ENCODE assay signal across 28 mouse cellular contexts in genomic region chr2:68959573-68959972, GRCm38 (mm10).
DNase-seq lines count a peak whose midpoint lies in the region; ATAC-seq and TF ChIP-seq lines count a peak whose summit lies in the region.
"Had no signal": no experiment of that assay in that cellular context is flagged by ENCODE, and none has a peak within 500 bp of the region (broad histone marks: within the 10 kb centered on the region; RNA-seq: fewer than 3 reads in every experiment).

No protein-coding gene starts in this region.

- no peak for DNase-seq in spleen, adult 2 months (ENCODE audit: low read depth in 1 of 2, low spot score in 2 of 2)
- no peak for DNase-seq in spleen, postnatal 36 days (ENCODE audit: low spot score in 2 of 2)
- peak; percentile 60 for DNase-seq in T-cell, adult 2 months (ENCODE audit: low spot score)
- DNase-seq in layer of hippocampus, adult 18-20 months (ENCODE audit: low spot score in 2 of 2): no peak
- no peak for DNase-seq in lung, postnatal 0 days (ENCODE audit: low spot score)
- DNase-seq in lung, adult 2 months: no peak
- DNase-seq: adrenal gland, postnatal 25 days; cerebellum, adult 11-12 months; cerebellum, adult 9-11 months; gastrocnemius, adult 2 months; gastrocnemius, postnatal 36 days; kidney, adult 18-20 months; kidney, postnatal 36 days; left cerebral cortex, postnatal 4 days; liver, embryonic 13.5 days; lung, adult 18-20 months; lung, postnatal 14 days; right cerebral cortex, adult 18-20 months; right cerebral cortex, postnatal 4 days had no signal

- peak overlapping the region; percentile 23; the same call in 1 of the 2 replicates for H3K27ac ChIP-seq in spleen, adult 2 months (ENCODE audit: insufficient read depth, low read length)
- H3K27ac ChIP-seq in lung, postnatal 0 days (ENCODE audit: low read length): no peak overlapping the region
- H3K27ac ChIP-seq: embryonic facial prominence, embryonic 13.5 days; forebrain, embryonic 10.5 days; forebrain, embryonic 15.5 days; gastrocnemius, adult 2 months; hindbrain, embryonic 13.5 days; liver, embryonic 13.5 days; midbrain, embryonic 10.5 days; neural tube, embryonic 12.5 days had no signal

- H3K4me1 ChIP-seq in spleen, adult 2 months (ENCODE audit: control insufficient read depth, insufficient read depth, insufficient read length): 0 out of 2 replicates have a peak, but pooled peaks cover 2% of the 10 kb centered on the region
- H3K4me1 ChIP-seq in lung, postnatal 0 days (ENCODE audit: insufficient read depth, low read depth, low read length): no peaks in the 10 kb centered on the region
- H3K4me1 ChIP-seq in lung, adult 2 months (ENCODE audit: control insufficient read depth, insufficient read depth, low read length): no peaks in the 10 kb centered on the region
- H3K4me1 ChIP-seq: forebrain, embryonic 10.5 days; midbrain, embryonic 10.5 days; neural tube, embryonic 12.5 days had no signal

- H3K4me2 ChIP-seq in lung, postnatal 0 days (replicated peaks; ENCODE audit: low read depth, low read length): no peak overlapping the region
- H3K4me2 ChIP-seq: embryonic facial prominence, embryonic 13.5 days; forebrain, embryonic 15.5 days; hindbrain, embryonic 13.5 days; liver, embryonic 13.5 days; neural tube, embryonic 12.5 days had no signal

- 80% methylated on average over 4 of the region's 4 CpGs for WGBS in spleen, adult 2 months
- 80% methylated on average over 4 of the region's 4 CpGs for WGBS in lung, postnatal 0 days
- 82% methylated on average over 4 of the region's 4 CpGs for WGBS in lung, adult 2 months

- no peaks in the 10 kb centered on the region for H3K27me3 ChIP-seq in spleen, adult 2 months (ENCODE audit: control insufficient read depth, insufficient read depth, low read length)
- H3K27me3 ChIP-seq in lung, postnatal 0 days (replicated peaks; ENCODE audit: insufficient read depth, low read length): no peaks in the 10 kb centered on the region
- H3K27me3 ChIP-seq: embryonic facial prominence, embryonic 13.5 days; forebrain, embryonic 15.5 days; hindbrain, embryonic 13.5 days; liver, embryonic 13.5 days; neural tube, embryonic 12.5 days; Patski had no signal

- TF ChIP-seq CTCF in spleen, adult 2 months (IDR thresholded peaks at IDR 0.05; ENCODE audit: extremely low read depth, insufficient read depth, insufficient read length, insufficient replicate concordance): no peak
- TF ChIP-seq CTCF in lung, postnatal 0 days (IDR thresholded peaks at IDR 0.05): no peak
- no peak for TF ChIP-seq CTCF in lung, adult 2 months (IDR thresholded peaks at IDR 0.05; ENCODE audit: insufficient read depth, low read length)

- H3K9ac ChIP-seq in lung, postnatal 0 days (replicated peaks; ENCODE audit: low read depth): no peak overlapping the region
- H3K9ac ChIP-seq: embryonic facial prominence, embryonic 13.5 days; forebrain, embryonic 15.5 days; hindbrain, embryonic 13.5 days; liver, embryonic 13.5 days; neural tube, embryonic 12.5 days had no signal

- TF ChIP-seq EP300 in lung, postnatal 0 days (IDR thresholded peaks at IDR 0.05): no peak

- no peak for TF ChIP-seq POLR2A in spleen, adult 2 months (IDR thresholded peaks at IDR 0.05; ENCODE audit: low read depth, low read length)
- TF ChIP-seq POLR2A in lung, adult 2 months (IDR thresholded peaks at IDR 0.05; ENCODE audit: borderline replicate concordance, extremely low read depth, low read depth, low read length): no peak

- no peaks in the 10 kb centered on the region for H3K36me3 ChIP-seq in spleen, adult 2 months (ENCODE audit: control insufficient read depth, insufficient read depth, low read length)
- no peaks in the 10 kb centered on the region for H3K36me3 ChIP-seq in lung, postnatal 0 days (ENCODE audit: insufficient read depth, low read length)
- H3K36me3 ChIP-seq: embryonic facial prominence, embryonic 13.5 days; forebrain, embryonic 10.5 days; forebrain, embryonic 15.5 days; hindbrain, embryonic 13.5 days; liver, embryonic 13.5 days; midbrain, embryonic 10.5 days; neural tube, embryonic 12.5 days had no signal

- peak; percentile 20; the same call in 1 of the 2 replicates for ATAC-seq in megakaryocyte, adult 5-6 weeks (ENCODE audit: poor library complexity, severe bottlenecking)
- ATAC-seq in lung, postnatal 0 days: no peak
- ATAC-seq: forebrain, embryonic 15.5 days; Patski had no signal

- H3K9me3 ChIP-seq in lung, postnatal 0 days (ENCODE audit: low read length): no peaks in the 10 kb centered on the region
- H3K9me3 ChIP-seq: embryonic facial prominence, embryonic 13.5 days; forebrain, embryonic 10.5 days; forebrain, embryonic 15.5 days; hindbrain, embryonic 13.5 days; liver, embryonic 13.5 days; midbrain, embryonic 10.5 days; neural tube, embryonic 12.5 days had no signal

- H3K4me3 ChIP-seq in spleen, adult 2 months (ENCODE audit: extremely low read depth, insufficient read depth, insufficient read length): no peak overlapping the region
- no peak overlapping the region for H3K4me3 ChIP-seq in lung, postnatal 0 days (ENCODE audit: low read depth, low read length)
- no peak overlapping the region for H3K4me3 ChIP-seq in lung, adult 2 months (replicated peaks; ENCODE audit: extremely low read depth, low read depth, low read length)
- H3K4me3 ChIP-seq: embryonic facial prominence, embryonic 13.5 days; forebrain, embryonic 10.5 days; forebrain, embryonic 15.5 days; gastrocnemius, adult 2 months; hindbrain, embryonic 13.5 days; liver, embryonic 13.5 days; midbrain, embryonic 10.5 days; myocyte; neural tube, embryonic 12.5 days had no signal
